Mouse (Mus musculus) kidney, adult 2 months (tissue): Measurements from ENCODE around the gene Slc5a1. TPM values are rescaled to one million over a fixed set of nuclear protein-coding genes. Genes with fewer than 3 reads are reported as not detected.

Experiments
- DNase-seq: peaks from one replicate; pipeline ENCODE4 v3.0.0; 2021
- H3K27ac ChIP-seq: fragments of 200-500 bp; 2 replicates; pipeline ENCODE4 v1.5.1; 2012; ENCODE audit warnings: low read depth, low read length, control low read depth, inconsistent platforms; ENCODE audit not compliant: insufficient read depth
- H3K27me3 ChIP-seq: fragments of 200-500 bp; replicated peaks from 2 replicates; pipeline ENCODE4 v1.6.1; 2012; ENCODE audit warnings: mild to moderate bottlenecking, moderate library complexity, low read length, inconsistent platforms; ENCODE audit not compliant: control insufficient read depth, insufficient read depth
- H3K36me3 ChIP-seq: fragments of 200-500 bp; 2 replicates; pipeline ENCODE4 v1.6.1; 2012; ENCODE audit warnings: mild to moderate bottlenecking, moderate library complexity, low read length, inconsistent platforms; ENCODE audit not compliant: control insufficient read depth, insufficient read depth
- H3K4me1 ChIP-seq: fragments of 200-500 bp; 2 replicates; pipeline ENCODE4 v1.6.1; 2011; ENCODE audit warnings: low read length; ENCODE audit not compliant: control insufficient read depth, insufficient read depth
- H3K4me3 ChIP-seq: fragments of 200-500 bp; 2 replicates; pipeline ENCODE4 v1.5.1; 2011; ENCODE audit warnings: mild to moderate bottlenecking, low read depth, low read length, control low read depth; ENCODE audit not compliant: insufficient read depth
- CTCF ChIP-seq: fragments of 200-500 bp; conservative IDR thresholded peaks from 2 replicates; pipeline ENCODE4 v1.5.1; 2011; ENCODE audit warnings: low read depth, mild to moderate bottlenecking, control low read depth, low read length, moderate library complexity, mixed read lengths; ENCODE audit not compliant: insufficient read depth, insufficient read length
- POLR2A ChIP-seq: fragments of 200-500 bp; IDR thresholded peaks from one replicate; pipeline ENCODE4 v1.6.1; 2011; ENCODE audit warnings: low read depth, low read length, control low read depth
- WGBS: fragments of 180-500 bp; shearing (Covaris S2); methylation state at CpG from one replicate; pipeline ENCODE4 v1.1.7; 2018; 5-methylcytosine and 5-hydroxymethylcytosine counted together
- polyA plus RNA-seq: library from polyadenylated mRNA; depleted of rRNA; stranded (reverse); fragments of >200 nt; gene quantifications from 2 replicates; pipeline ENCODE4 v1.2.3, GENCODE M21; 2012; rRNA removed

Slc5a1 gene
- polyA plus RNA-seq, 1 experiment = 31.2 TPM

DNA sequence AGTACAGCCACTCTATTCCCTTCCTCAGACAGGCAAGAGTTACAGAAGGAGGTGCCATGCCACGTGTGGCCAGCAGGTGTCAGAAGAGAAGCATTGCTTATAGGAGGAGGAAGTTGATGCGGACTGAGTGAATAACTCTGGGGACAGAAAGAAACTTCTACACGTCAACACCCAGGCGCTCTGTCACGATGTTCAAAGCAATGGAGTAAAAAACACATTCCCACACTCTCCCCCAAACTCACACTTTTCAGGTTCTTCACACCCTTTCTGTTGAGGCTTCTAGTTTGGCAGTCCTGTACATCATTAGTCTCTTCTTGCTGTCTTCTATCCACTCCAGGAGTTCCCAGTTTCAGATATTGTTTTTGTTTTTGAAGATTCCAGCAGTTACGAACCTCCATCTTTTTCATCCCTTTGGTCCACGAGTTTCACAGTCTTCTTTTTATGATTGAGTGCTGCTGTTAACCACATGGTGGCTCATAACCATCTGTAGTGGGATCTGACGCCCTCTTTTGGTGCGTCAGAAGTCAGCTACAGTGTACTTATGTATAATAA lies 99.7 kb downstream of the Slc5a1 start:
- Histone ChIP-seq H3K4me3 (no peak overlapping the region), H3K27me3 (no peaks in the 10 kb centered on the region), H3K4me1 (no peaks in the 10 kb centered on the region), H3K27ac (no peak overlapping the region), H3K36me3 (no peaks in the 10 kb centered on the region)
- TF ChIP-seq POLR2A = no peak
- peak; percentile 99 for TF ChIP-seq CTCF
- 8% methylated on average over 9 of the region's 9 CpGs for WGBS
- DNase-seq = peak; percentile 84

DNA sequence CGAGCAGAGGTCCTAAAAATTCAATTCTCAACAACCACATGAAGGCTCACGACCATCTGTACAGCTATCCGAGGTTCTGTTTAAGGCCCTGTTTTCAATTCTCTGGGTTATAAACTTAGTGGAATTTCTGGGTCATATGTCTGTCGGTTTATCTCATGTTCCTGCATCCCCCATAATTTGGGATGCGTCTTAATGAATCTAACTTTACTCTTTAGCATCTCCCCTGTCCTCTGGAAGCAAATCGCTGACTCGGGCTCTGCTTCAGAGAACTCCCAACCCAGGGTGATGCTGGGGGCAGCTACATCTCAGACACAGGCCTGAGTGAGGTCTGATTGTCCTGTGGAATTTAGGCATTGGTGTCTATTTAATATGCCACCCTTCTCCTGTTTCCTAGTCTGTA lies 100.3 kb downstream of the Slc5a1 start:
- no peak overlapping the region for H3K4me3 ChIP-seq
- 53% methylated on average over 7 of the region's 7 CpGs for WGBS
- no peaks in the 10 kb centered on the region for H3K4me1 ChIP-seq
- H3K27me3 ChIP-seq = no peaks in the 10 kb centered on the region
- no peak for TF ChIP-seq POLR2A
- TF ChIP-seq CTCF = no peak
- DNase-seq = no peak
- H3K27ac ChIP-seq = no peak overlapping the region
- no peaks in the 10 kb centered on the region for H3K36me3 ChIP-seq

DNA sequence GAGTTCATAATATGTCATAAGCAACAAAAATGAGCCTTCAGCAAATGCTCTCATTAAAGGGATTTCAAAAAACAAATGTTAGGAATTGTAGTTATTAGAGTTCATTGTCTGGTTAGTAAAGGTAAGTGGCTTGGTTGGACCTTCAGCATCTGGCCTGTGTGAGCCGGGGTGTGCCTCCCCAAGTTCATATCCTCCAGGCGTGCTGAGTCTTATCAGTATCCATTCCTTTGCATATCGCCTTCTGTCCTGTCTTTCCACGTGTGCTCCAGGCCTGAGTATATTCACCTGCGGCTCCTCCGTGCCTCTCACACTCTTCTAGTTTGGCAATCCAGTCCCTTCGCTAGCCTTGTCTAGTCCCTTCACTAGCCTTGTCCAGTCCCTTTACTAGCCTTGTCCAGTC lies 102.3 kb downstream of the Slc5a1 start:
- 93% methylated on average over 7 of the region's 7 CpGs for WGBS
- no peak for DNase-seq
- Histone ChIP-seq H3K27ac (no peak overlapping the region), H3K27me3 (no peaks in the 10 kb centered on the region), H3K36me3 (no peaks in the 10 kb centered on the region), H3K4me3 (no peak overlapping the region), H3K4me1 (no peaks in the 10 kb centered on the region)
- no peak for TF ChIP-seq CTCF
- no peak for TF ChIP-seq POLR2A

DNA sequence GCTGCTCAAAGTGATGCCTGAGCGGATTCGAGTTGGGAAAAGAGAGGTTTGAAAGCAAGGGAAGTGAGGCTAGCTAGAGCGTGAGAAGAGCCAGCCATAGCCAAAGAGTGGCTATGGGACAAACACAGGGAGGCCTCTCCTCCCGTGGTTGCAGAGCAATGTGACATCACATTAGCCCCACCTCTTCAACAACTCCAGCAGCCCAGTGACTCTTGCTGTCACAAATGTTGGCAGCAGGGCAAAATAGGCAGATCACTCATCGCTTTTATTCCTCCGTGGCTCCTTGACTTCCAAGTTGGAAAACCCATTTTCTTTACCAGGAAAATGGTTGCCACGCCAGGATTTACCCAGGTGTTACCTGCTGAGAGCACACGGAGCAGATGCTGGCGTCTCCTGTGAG lies 103.1 kb downstream of the Slc5a1 start:
- TF ChIP-seq CTCF = no peak
- no peak for TF ChIP-seq POLR2A
- Histone ChIP-seq H3K36me3 (no peaks in the 10 kb centered on the region), H3K27ac (no peak overlapping the region), H3K4me1 (no peaks in the 10 kb centered on the region), H3K4me3 (no peak overlapping the region), H3K27me3 (no peaks in the 10 kb centered on the region)
- DNase-seq = no peak
- WGBS = 63% methylated on average over 9 of the region's 9 CpGs

DNA sequence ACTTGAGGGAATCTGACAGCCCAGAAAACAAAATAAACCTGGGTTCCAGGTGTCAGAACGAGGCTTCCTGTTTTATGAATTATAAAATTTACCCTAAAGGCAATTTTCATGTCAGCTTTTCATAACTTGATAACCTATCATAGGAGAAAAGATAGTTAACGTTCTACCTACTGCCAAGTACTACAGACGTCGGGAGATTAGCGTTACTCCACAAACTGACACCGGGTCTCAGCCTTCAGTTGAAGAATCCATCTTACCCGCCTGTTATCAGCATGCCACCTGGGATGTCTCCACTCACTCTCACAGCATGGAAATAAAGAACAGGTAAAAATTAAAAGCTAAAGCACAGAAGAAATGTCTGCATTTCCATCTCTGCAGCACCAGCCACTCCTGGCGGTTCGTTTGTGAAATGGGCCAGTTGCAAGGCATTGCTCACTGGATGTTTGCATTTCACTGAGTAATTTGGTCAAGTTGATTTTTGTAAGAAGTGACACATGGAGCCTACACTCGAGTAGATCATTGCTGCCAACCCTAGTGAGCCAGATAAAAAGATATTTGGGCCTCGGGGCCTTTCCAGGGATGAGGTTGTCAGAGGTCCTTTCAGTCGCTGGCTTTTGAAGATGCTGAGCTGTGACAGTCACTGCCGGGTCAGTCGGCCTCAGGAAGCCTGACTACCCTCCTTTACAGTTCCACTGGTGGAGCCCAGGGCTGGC lies 104.7 kb downstream of the Slc5a1 start:
- 79% methylated on average over 14 of the region's 14 CpGs for WGBS

DNA sequence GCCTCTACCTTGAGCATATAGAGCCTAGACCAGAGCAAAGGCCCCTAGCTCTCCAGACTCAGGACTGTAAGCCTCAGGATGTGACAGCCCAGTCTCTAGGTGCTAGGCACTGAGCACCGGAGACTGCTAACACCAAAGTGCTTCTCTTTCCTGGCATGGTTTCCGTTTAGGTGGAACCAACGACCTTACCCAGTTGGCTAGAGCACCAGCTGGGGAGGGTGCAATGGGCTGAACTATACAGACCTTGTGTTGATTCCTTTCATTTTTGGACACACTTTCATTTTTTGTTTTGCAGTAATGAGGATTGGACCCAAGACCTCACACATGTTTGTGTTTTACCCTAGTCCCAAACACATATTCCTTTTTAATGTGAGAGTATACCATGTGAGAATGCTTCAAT lies 106.5 kb downstream of the Slc5a1 start:
- Histone ChIP-seq H3K36me3 (no peaks in the 10 kb centered on the region), H3K4me3 (no peak overlapping the region), H3K27ac (no peak overlapping the region), H3K4me1 (no peaks in the 10 kb centered on the region), H3K27me3 (no peaks in the 10 kb centered on the region)
- WGBS = 81% methylated on average over 3 of the region's 3 CpGs
- DNase-seq = no peak
- TF ChIP-seq POLR2A (no peak), CTCF (no peak)

More for the DNA sequence above, 104.7 kb downstream of the Slc5a1 start:
- no peaks in the 10 kb centered on the region for H3K4me1 ChIP-seq
- H3K4me3 ChIP-seq = no peak overlapping the region
- no peaks in the 10 kb centered on the region for H3K36me3 ChIP-seq
- TF ChIP-seq CTCF (no peak), POLR2A (no peak)
- no peaks in the 10 kb centered on the region for H3K27me3 ChIP-seq
- H3K27ac ChIP-seq = no peak overlapping the region
- no peak for DNase-seq

DNA sequence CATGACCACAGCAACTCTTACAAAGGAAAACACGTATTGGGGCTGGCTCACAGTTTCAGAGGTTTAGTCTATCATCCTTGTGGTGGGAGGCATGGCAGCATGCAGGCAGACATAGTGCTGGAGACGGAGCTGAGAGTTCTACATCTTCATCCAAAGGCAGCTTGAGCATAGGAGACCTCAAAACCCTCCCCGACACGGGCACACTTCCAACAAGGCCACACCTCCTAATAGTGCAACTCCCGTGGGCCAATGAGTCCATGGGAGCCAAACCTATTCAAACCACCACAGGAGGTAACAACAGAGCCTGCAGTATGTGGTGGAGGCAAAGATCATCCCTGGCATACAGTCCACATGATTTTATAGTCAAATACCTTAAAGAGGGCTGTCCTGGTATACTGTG lies 107.2 kb downstream of the Slc5a1 start:
- 90% methylated on average over 5 of the region's 5 CpGs for WGBS

More for the DNA sequence above, 107.2 kb downstream of the Slc5a1 start:
- H3K27ac ChIP-seq = no peak overlapping the region
- H3K4me1 ChIP-seq = no peaks in the 10 kb centered on the region
- H3K4me3 ChIP-seq = no peak overlapping the region
- no peaks in the 10 kb centered on the region for H3K36me3 ChIP-seq
- no peak for TF ChIP-seq POLR2A
- no peak for DNase-seq
- H3K27me3 ChIP-seq = no peaks in the 10 kb centered on the region

Other genes starting within 250 kb of the Slc5a1 start
- 11.2 and 15.9 TPM in 2 replicates for gene Prr14l, start 250.0 kb upstream of the Slc5a1 start, polyA plus RNA-seq
- 11.8 and 13.0 TPM in 2 replicates for gene Depdc5, start 240.5 kb upstream of the Slc5a1 start, polyA plus RNA-seq
- 71.8 and 90.6 TPM in 2 replicates for gene Ywhah, start 85.4 kb upstream of the Slc5a1 start, polyA plus RNA-seq
- 1.5 and 2.5 TPM in 2 replicates for gene Spon2, start 114.2 kb downstream of the Slc5a1 start, polyA plus RNA-seq
- gene Ctbp1, start 170.8 kb downstream of the Slc5a1 start, polyA plus RNA-seq = 209 and 253 TPM in 2 replicates
- gene Maea, start 231.3 kb downstream of the Slc5a1 start, polyA plus RNA-seq = 109 and 123 TPM in 2 replicates